Mouse (Mus musculus): ENCODE data around the gene Noxo1. TPM values are rescaled to one million over a fixed set of nuclear protein-coding genes. Genes with fewer than 3 reads are reported as not detected.

Noxo1 gene
- polyA plus RNA-seq, 1 experiment, result 63.2 TPM

GRCm38 (mm10) chr17:24729067-24729466, 33.0 kb downstream of the Noxo1 start:
- Histone ChIP-seq H3K27me3 (ENCODE audit: control insufficient read depth, insufficient read depth, low read length) (no peaks in the 10 kb centered on the region), H3K36me3 (ENCODE audit: control insufficient read depth, insufficient read depth, low read length) (no peaks in the 10 kb centered on the region), H3K4me3 (ENCODE audit: control insufficient read depth, low read depth, low read length) (no peak overlapping the region), H3K27ac (ENCODE audit: control insufficient read depth, insufficient read depth, low read depth, low read length) (no peak overlapping the region), H3K4me1 (ENCODE audit: control insufficient read depth, insufficient read depth, low read length) (peaks cover 12% of the 10 kb centered on the region)
- no peak for TF ChIP-seq CTCF (IDR thresholded peaks at IDR 0.05; ENCODE audit: control insufficient read depth, insufficient read depth, insufficient replicate concordance, low read depth, low read length)
- no peak for TF ChIP-seq POLR2A (IDR thresholded peaks at IDR 0.05; ENCODE audit: control insufficient read depth, low read depth, low read length)

GRCm38 (mm10) chr17:24730787-24731186, 34.8 kb downstream of the Noxo1 start:
- Histone ChIP-seq H3K4me3 (ENCODE audit: control insufficient read depth, low read depth, low read length) (no peak overlapping the region), H3K4me1 (ENCODE audit: control insufficient read depth, insufficient read depth, low read length) (peaks cover 16% of the 10 kb centered on the region), H3K27ac (ENCODE audit: control insufficient read depth, insufficient read depth, low read depth, low read length) (no peak overlapping the region), H3K36me3 (ENCODE audit: control insufficient read depth, insufficient read depth, low read length) (no peaks in the 10 kb centered on the region), H3K27me3 (ENCODE audit: control insufficient read depth, insufficient read depth, low read length) (no peaks in the 10 kb centered on the region)
- TF ChIP-seq POLR2A (IDR thresholded peaks at IDR 0.05; ENCODE audit: control insufficient read depth, low read depth, low read length) (no peak), CTCF (IDR thresholded peaks at IDR 0.05; ENCODE audit: control insufficient read depth, insufficient read depth, insufficient replicate concordance, low read depth, low read length) (no peak)

- H3K4me3 ChIP-seq (ENCODE audit: control insufficient read depth, low read depth, low read length), result no peak overlapping the region
- H3K27me3 ChIP-seq (ENCODE audit: control insufficient read depth, insufficient read depth, low read length), result no peaks in the 10 kb centered on the region
- no peak overlapping the region for H3K27ac ChIP-seq (ENCODE audit: control insufficient read depth, insufficient read depth, low read depth, low read length)
- peaks cover 29% of the 10 kb centered on the region for H3K4me1 ChIP-seq (ENCODE audit: control insufficient read depth, insufficient read depth, low read length)
- H3K36me3 ChIP-seq (ENCODE audit: control insufficient read depth, insufficient read depth, low read length), result no peaks in the 10 kb centered on the region
- no peak for TF ChIP-seq POLR2A (IDR thresholded peaks at IDR 0.05; ENCODE audit: control insufficient read depth, low read depth, low read length)
Measured at GRCm38 (mm10) chr17:24732233-24732935, 36.4 kb downstream of the Noxo1 start.

GRCm38 (mm10) chr17:24733434-24734050, 37.5 kb downstream of the Noxo1 start:
- Histone ChIP-seq H3K27ac (ENCODE audit: control insufficient read depth, insufficient read depth, low read depth, low read length) (no peak overlapping the region), H3K4me3 (ENCODE audit: control insufficient read depth, low read depth, low read length) (no peak overlapping the region), H3K27me3 (ENCODE audit: control insufficient read depth, insufficient read depth, low read length) (no peaks in the 10 kb centered on the region), H3K4me1 (ENCODE audit: control insufficient read depth, insufficient read depth, low read length) (peaks cover 22% of the 10 kb centered on the region), H3K36me3 (ENCODE audit: control insufficient read depth, insufficient read depth, low read length) (no peaks in the 10 kb centered on the region)
- no peak for TF ChIP-seq CTCF (IDR thresholded peaks at IDR 0.05; ENCODE audit: control insufficient read depth, insufficient read depth, insufficient replicate concordance, low read depth, low read length)
- TF ChIP-seq POLR2A (IDR thresholded peaks at IDR 0.05; ENCODE audit: control insufficient read depth, low read depth, low read length), result no peak

GRCm38 (mm10) chr17:24734513-24734912, 38.5 kb downstream of the Noxo1 start:
- TF ChIP-seq CTCF (IDR thresholded peaks at IDR 0.05; ENCODE audit: control insufficient read depth, insufficient read depth, insufficient replicate concordance, low read depth, low read length) (no peak), POLR2A (IDR thresholded peaks at IDR 0.05; ENCODE audit: control insufficient read depth, low read depth, low read length) (no peak)
- Histone ChIP-seq H3K27me3 (ENCODE audit: control insufficient read depth, insufficient read depth, low read length) (no peaks in the 10 kb centered on the region), H3K27ac (ENCODE audit: control insufficient read depth, insufficient read depth, low read depth, low read length) (no peak overlapping the region), H3K4me3 (ENCODE audit: control insufficient read depth, low read depth, low read length) (peak overlapping the region; percentile 1; the same call in 1 of the 2 replicates), H3K4me1 (ENCODE audit: control insufficient read depth, insufficient read depth, low read length) (peaks cover 20% of the 10 kb centered on the region), H3K36me3 (ENCODE audit: control insufficient read depth, insufficient read depth, low read length) (no peaks in the 10 kb centered on the region)

GRCm38 (mm10) chr17:24735446-24735845, 39.4 kb downstream of the Noxo1 start:
- H3K27ac ChIP-seq (ENCODE audit: control insufficient read depth, insufficient read depth, low read depth, low read length), result no peak overlapping the region
- peak overlapping the region; percentile 46 for H3K4me3 ChIP-seq (ENCODE audit: control insufficient read depth, low read depth, low read length)
- H3K27me3 ChIP-seq (ENCODE audit: control insufficient read depth, insufficient read depth, low read length), result no peaks in the 10 kb centered on the region
- no peak for TF ChIP-seq POLR2A (IDR thresholded peaks at IDR 0.05; ENCODE audit: control insufficient read depth, low read depth, low read length)
- H3K36me3 ChIP-seq (ENCODE audit: control insufficient read depth, insufficient read depth, low read length), result no peaks in the 10 kb centered on the region
- peaks cover 20% of the 10 kb centered on the region for H3K4me1 ChIP-seq (ENCODE audit: control insufficient read depth, insufficient read depth, low read length)

GRCm38 (mm10) chr17:24736330-24737051, 40.5 kb downstream of the Noxo1 start, which contains the start of gene Msrb1:
Gene Msrb1, plus strand, starts transcription at chr17:24736642.
- TF ChIP-seq POLR2A (IDR thresholded peaks at IDR 0.05; ENCODE audit: control insufficient read depth, low read depth, low read length), result peak; percentile 81
- no peak for TF ChIP-seq CTCF (IDR thresholded peaks at IDR 0.05; ENCODE audit: control insufficient read depth, insufficient read depth, insufficient replicate concordance, low read depth, low read length)
- no peaks in the 10 kb centered on the region for H3K36me3 ChIP-seq (ENCODE audit: control insufficient read depth, insufficient read depth, low read length)
- peak within 1 kb of the TSS; percentile 59; the same call in 1 of the 2 replicates for H3K27ac ChIP-seq (ENCODE audit: control insufficient read depth, insufficient read depth, low read depth, low read length)
- peak within 1 kb of the TSS; percentile 91 for H3K4me3 ChIP-seq (ENCODE audit: control insufficient read depth, low read depth, low read length)
- no peaks in the 10 kb centered on the region for H3K27me3 ChIP-seq (ENCODE audit: control insufficient read depth, insufficient read depth, low read length)
- peaks cover 20% of the 10 kb centered on the region for H3K4me1 ChIP-seq (ENCODE audit: control insufficient read depth, insufficient read depth, low read length)

Measured in testis, adult 2 months (tissue).